Mouse (Mus musculus) right cerebral cortex, postnatal 10 days (tissue): ENCODE data around the gene Ndufab1.
A peak's percentile ranks its signal among the peaks of the same experiment; 100 is the strongest.

Experiments
- DNase-seq, 2 experiments: peaks; one replicate each; pipeline ENCODE4 v3.0.0; 2021; ENCODE audit warnings: low spot score in 2 of 2

Ndufab1 gene

DNA sequence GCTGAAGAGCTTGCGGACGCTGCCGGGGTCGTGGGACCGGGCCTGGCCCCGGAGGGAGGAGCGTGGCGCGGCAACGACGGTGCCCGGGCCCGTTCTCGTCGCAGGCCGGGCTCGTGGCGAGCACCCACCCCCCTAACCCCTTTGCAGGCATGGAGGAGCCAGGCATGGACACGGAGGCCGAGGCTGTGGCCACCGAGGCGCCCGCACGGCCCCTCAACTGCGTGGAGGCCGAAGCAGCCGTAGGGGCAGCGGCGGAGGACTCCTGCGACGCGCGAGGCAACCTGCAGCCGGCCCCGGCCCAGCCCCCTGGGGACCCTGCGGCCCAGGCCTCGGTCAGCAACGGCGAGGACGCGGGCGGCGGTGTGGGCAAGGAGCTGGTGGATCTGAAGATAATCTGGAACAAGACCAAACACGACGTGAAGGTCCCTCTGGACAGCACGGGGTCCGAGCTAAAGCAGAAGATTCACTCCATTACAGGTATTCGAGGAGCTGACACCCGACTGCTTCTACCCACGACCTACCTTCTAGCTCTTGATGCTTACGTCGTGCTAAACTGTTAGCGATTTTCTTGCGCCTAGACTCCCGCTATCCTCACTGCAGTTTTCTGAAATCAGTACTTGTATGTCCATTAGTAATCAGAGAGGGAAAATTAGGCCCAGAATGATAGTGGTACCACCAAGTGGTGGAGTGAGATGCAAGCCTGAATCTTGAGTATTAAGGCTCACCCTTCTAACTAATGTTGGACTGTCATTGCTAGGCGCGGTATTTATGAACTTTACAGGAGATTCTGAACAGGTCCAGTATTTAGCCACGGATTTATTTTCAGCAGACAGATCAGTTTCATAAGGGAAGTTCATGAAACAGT, 33.9 kb downstream of the Ndufab1 start:
- DNase-seq = peak; percentile 43 to 45

DNA sequence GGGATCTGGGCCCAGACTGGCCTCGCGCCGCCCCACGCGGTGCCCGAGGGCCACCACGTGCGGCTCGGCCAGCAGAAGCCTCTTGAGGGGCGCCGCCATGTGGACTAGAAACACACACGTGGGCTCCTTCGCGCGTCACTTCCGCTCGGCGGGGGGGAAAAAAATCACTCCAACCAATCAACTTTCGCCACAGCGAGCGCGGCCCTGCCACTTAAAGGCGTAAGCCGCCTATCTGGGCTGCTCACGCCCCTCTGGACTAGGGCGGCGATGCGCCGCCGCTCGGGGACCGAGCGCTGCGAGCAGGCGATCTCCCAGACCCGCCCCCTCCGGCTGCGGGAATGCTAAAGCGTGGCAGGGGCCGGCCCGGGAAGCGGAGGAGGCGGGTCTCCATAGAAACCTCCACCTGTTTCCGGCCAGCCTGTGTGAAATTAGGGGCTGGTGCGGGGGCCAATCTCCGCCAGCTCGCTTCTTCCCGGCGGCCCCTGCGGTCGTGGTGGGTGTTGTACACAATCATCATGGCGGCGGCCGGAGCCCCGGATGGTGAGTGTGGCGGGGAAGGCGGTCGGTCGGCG, 34.7 kb downstream of the Ndufab1 start, which contains the start of the genes Ubfd1 and Ears2:
Gene Ubfd1 (plus strand): TSS at position 231 of the 572 bp plus-strand sequence.
Gene Ears2 (minus strand): TSS at position 319 of the 572 bp plus-strand sequence.
- peak; percentile 98 for DNase-seq

GRCm38 (mm10) chr7:122066102-122066944, 35.4 kb downstream of the Ndufab1 start:
- DNase-seq = no peak

- DNase-seq = no peak
Measured at GRCm38 (mm10) chr7:122065656-122066055, 36.0 kb downstream of the Ndufab1 start.

GRCm38 (mm10) chr7:122056633-122057032, 45.1 kb downstream of the Ndufab1 start:
- no peak for DNase-seq

DNA sequence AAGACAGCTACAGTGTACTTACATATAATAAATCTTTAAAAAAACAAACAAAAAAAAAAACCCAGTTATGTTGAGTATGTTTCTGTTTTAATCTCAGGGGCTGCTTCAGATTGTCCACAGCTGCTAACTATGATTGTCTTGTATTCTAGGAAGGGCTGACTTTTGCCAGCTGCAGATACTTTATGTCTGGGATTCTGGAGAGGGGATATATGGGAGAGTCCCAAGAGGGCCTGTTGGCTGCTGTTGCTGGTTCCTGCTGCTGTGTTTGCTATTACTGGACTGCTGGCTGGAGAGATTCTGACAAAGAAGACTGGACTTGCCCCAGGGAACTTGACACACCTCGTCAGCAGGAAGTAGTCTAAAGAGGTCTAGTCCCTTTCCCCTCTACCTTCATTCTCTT, 50.9 kb downstream of the Ndufab1 start:
- no peak for DNase-seq

DNA sequence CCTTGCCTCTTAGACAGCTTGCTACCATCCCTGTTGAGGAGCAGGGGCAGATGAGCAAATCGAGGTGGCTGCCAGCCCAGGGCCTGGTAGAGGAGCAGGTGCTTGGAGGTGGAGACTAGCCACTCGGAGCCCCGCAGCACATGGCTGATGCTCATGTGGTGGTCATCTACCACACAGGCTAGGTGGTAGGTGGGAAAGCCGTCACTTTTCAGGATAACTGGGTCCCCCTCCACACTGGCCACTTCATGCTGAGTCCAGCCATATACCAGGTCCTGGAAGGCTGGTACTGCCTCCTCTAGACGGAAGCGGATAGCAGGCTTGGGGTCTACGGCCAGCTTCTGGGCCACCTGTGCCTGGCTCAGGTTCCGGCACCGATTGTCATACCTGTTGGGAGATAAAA, 53.5 kb downstream of the Ndufab1 start:
- no peak for DNase-seq

- DNase-seq = no peak
Measured at GRCm38 (mm10) chr7:122046813-122047212, 54.9 kb downstream of the Ndufab1 start.

GRCm38 (mm10) chr7:122045711-122046110, 56.0 kb downstream of the Ndufab1 start:
- DNase-seq = peak in 1 of 2 experiments; percentile 15

DNA sequence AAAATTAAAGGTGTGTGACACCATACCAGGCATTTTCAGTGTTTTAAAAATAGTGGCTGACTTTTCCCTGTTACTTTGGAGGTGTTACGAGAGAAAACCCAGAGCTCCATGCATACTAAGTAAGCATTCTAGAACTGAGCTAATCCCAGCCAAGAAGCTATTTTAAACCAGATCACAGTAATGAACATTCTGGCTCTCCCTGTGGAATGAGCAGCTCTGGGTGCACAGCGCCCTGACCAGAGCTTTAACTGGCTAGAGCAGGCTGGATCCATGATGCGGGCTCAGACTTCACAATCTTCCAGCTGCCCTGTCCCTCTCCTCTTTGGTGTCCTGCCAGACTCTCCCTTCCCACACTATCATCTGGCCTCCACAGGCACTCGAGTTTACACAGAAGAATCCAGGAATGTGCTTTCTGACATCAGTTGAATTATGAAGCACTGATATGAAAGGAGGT, 56.5 kb downstream of the Ndufab1 start:
- DNase-seq = peak in 1 of 2 experiments; percentile 52

DNA sequence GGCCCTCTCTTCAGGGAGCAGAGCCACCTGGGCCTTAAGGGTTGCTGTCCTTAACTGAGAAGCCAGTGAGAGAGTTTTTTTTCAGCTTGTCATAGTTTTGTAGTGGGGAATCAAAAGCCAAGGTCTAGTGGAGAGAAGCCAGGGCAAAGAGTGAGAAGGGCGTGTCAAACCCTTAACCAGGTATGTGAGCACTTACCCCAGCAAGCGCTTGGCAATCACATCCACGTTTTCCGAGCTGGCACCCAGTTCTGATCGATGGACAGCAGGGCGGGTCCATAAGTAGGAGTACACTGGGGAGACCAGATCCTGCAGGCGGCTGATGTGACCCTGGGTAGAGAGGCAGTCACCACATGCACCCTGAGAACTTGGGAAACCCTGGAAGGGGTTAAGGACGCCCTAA, 57.6 kb downstream of the Ndufab1 start:
- DNase-seq = peak in 1 of 2 experiments; percentile 25
